Mouse (Mus musculus): ENCODE results near the gene Dtx2. TPM values are rescaled to one million over a fixed set of nuclear protein-coding genes. Genes with fewer than 3 reads are reported as not detected.

The Dtx2 gene
- polyA plus RNA-seq, 1 experiment from 2014 or later: 20.7 TPM

GRCm38 (mm10) chr5:136051231-136052085 is 56.9 kb downstream of the Dtx2 start:
- no peak overlapping the region for H3K4me2 ChIP-seq (replicated peaks; ENCODE audit: low read depth, low read length)

GRCm38 (mm10) chr5:136052861-136053655 is 58.5 kb downstream of the Dtx2 start:
- 83% methylated on average over 8 of the region's 8 CpGs for WGBS
- Histone ChIP-seq H3K9me3 (ENCODE audit: control insufficient read depth, low read depth, low read length) (no peaks in the 10 kb centered on the region), H3K27ac (ENCODE audit: low read length) (no peak overlapping the region)

More at GRCm38 (mm10) chr5:136051231-136052085, 56.9 kb downstream of the Dtx2 start:
- 8% methylated on average over 10 of the region's 10 CpGs for WGBS
- Histone ChIP-seq H3K9me3 (ENCODE audit: control insufficient read depth, low read depth, low read length) (no peaks in the 10 kb centered on the region), H3K9ac (replicated peaks; ENCODE audit: low read depth, low read length) (no peak overlapping the region), H3K27ac (ENCODE audit: low read length) (peak overlapping the region; percentile 85), H3K36me3 (ENCODE audit: control insufficient read depth, insufficient read depth, low read length) (no peaks in the 10 kb centered on the region), H3K4me3 (ENCODE audit: low read depth, low read length) (no peak overlapping the region), H3K27me3 (ENCODE audit: control insufficient read depth, insufficient read depth, low read length) (no peaks in the 10 kb centered on the region), H3K4me1 (ENCODE audit: control insufficient read depth, insufficient read depth, low read length) (peaks cover 11% of the 10 kb centered on the region)
- ATAC-seq (ENCODE audit: insufficient number of reproducible peaks, insufficient read depth, low FRiP score, low read depth): peak; percentile 86

GRCm38 (mm10) chr5:136054301-136055077 is 59.9 kb downstream of the Dtx2 start, which contains the start of gene Upk3bl:
TSS of gene Upk3bl (plus strand) at chr5:136054492.
- no peak within 1 kb of the TSS for H3K27ac ChIP-seq (ENCODE audit: low read length)
- H3K4me2 ChIP-seq (replicated peaks; ENCODE audit: low read depth, low read length): no peak within 1 kb of the TSS
- H3K4me3 ChIP-seq (ENCODE audit: low read depth, low read length): no peak within 1 kb of the TSS
- H3K27me3 ChIP-seq (ENCODE audit: control insufficient read depth, insufficient read depth, low read length): no peaks in the 10 kb centered on the region
- H3K9me3 ChIP-seq (ENCODE audit: control insufficient read depth, low read depth, low read length): no peaks in the 10 kb centered on the region
- H3K36me3 ChIP-seq (ENCODE audit: control insufficient read depth, insufficient read depth, low read length): no peaks in the 10 kb centered on the region
- peaks cover 20% of the 10 kb centered on the region for H3K4me1 ChIP-seq (ENCODE audit: control insufficient read depth, insufficient read depth, low read length)
- no peak for ATAC-seq (ENCODE audit: insufficient number of reproducible peaks, insufficient read depth, low FRiP score, low read depth)
- H3K9ac ChIP-seq (replicated peaks; ENCODE audit: low read depth, low read length): no peak within 1 kb of the TSS
- WGBS: 80% methylated on average over 11 of the region's 11 CpGs

More at GRCm38 (mm10) chr5:136052861-136053655, 58.5 kb downstream of the Dtx2 start:
- H3K4me3 ChIP-seq (ENCODE audit: low read depth, low read length): no peak overlapping the region
- H3K4me2 ChIP-seq (replicated peaks; ENCODE audit: low read depth, low read length): no peak overlapping the region
- peaks cover 20% of the 10 kb centered on the region for H3K4me1 ChIP-seq (ENCODE audit: control insufficient read depth, insufficient read depth, low read length)
- no peak for ATAC-seq (ENCODE audit: insufficient number of reproducible peaks, insufficient read depth, low FRiP score, low read depth)
- H3K36me3 ChIP-seq (ENCODE audit: control insufficient read depth, insufficient read depth, low read length): no peaks in the 10 kb centered on the region
- no peaks in the 10 kb centered on the region for H3K27me3 ChIP-seq (ENCODE audit: control insufficient read depth, insufficient read depth, low read length)
- no peak overlapping the region for H3K9ac ChIP-seq (replicated peaks; ENCODE audit: low read depth, low read length)

DNA sequence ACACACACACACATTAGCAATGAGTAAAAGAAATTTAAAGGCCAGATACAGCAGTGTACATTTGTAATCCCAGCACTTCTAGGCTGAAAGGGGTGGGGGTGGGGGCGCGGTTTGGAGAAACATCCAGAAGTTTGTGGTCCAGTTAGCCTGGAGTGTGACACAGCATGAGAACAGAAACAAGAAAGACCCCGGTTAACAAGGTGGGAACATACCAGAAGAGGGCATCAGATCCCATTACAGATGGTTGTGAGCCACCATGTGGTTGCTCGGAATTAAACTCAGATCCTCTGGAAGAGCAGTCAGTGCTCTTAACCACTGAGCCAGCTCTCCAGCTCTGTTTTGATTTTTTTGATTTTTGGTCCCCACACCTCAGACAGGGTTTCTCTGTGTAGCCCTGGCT is 61.5 kb downstream of the Dtx2 start:
- H3K9ac ChIP-seq (replicated peaks; ENCODE audit: low read depth, low read length): no peak overlapping the region
- no peak overlapping the region for H3K4me2 ChIP-seq (replicated peaks; ENCODE audit: low read depth, low read length)
- peaks cover 20% of the 10 kb centered on the region for H3K4me1 ChIP-seq (ENCODE audit: control insufficient read depth, insufficient read depth, low read length)
- WGBS: 46% methylated on average over 4 of the region's 4 CpGs
- no peak for ATAC-seq (ENCODE audit: insufficient number of reproducible peaks, insufficient read depth, low FRiP score, low read depth)
- no peaks in the 10 kb centered on the region for H3K36me3 ChIP-seq (ENCODE audit: control insufficient read depth, insufficient read depth, low read length)
- H3K4me3 ChIP-seq (ENCODE audit: low read depth, low read length): no peak overlapping the region
- H3K27me3 ChIP-seq (ENCODE audit: control insufficient read depth, insufficient read depth, low read length): no peaks in the 10 kb centered on the region
- H3K27ac ChIP-seq (ENCODE audit: low read length): no peak overlapping the region
- no peaks in the 10 kb centered on the region for H3K9me3 ChIP-seq (ENCODE audit: control insufficient read depth, low read depth, low read length)

DNA sequence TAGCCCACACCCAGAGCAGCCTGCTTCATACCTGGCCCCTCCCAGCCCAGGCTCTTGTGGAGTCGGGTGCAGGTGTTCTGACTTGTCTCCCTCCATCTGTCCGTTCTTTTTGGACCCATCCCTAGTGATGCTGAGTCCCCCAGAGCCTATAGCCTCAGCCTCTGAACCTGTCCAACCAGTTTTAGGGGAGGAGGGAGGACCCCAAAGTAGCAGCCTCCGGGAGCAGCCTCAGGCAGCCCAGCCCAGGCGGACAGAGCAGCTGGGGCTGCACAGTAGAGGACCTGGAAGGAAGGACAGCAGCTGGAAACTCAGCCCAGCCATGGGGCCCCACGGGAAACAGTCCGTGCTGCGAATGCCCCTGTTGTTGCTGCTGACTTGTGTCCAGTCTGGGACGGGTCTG is 62.5 kb downstream of the Dtx2 start:
- Histone ChIP-seq H3K9ac (replicated peaks; ENCODE audit: low read depth, low read length) (no peak overlapping the region), H3K9me3 (ENCODE audit: control insufficient read depth, low read depth, low read length) (no peaks in the 10 kb centered on the region), H3K27ac (ENCODE audit: low read length) (no peak overlapping the region), H3K36me3 (ENCODE audit: control insufficient read depth, insufficient read depth, low read length) (no peaks in the 10 kb centered on the region), H3K4me1 (ENCODE audit: control insufficient read depth, insufficient read depth, low read length) (peaks cover 11% of the 10 kb centered on the region), H3K4me2 (replicated peaks; ENCODE audit: low read depth, low read length) (no peak overlapping the region), H3K4me3 (ENCODE audit: low read depth, low read length) (no peak overlapping the region), H3K27me3 (ENCODE audit: control insufficient read depth, insufficient read depth, low read length) (no peaks in the 10 kb centered on the region)
- WGBS: 8% methylated on average over 8 of the region's 8 CpGs
- ATAC-seq (ENCODE audit: insufficient number of reproducible peaks, insufficient read depth, low FRiP score, low read depth): peak; percentile 60

- Histone ChIP-seq H3K9me3 (ENCODE audit: control insufficient read depth, low read depth, low read length) (no peaks in the 10 kb centered on the region), H3K27me3 (ENCODE audit: control insufficient read depth, insufficient read depth, low read length) (no peaks in the 10 kb centered on the region), H3K4me1 (ENCODE audit: control insufficient read depth, insufficient read depth, low read length) (peaks cover 9% of the 10 kb centered on the region; the same call in 1 of the 2 replicates), H3K27ac (ENCODE audit: low read length) (no peak overlapping the region), H3K4me3 (ENCODE audit: low read depth, low read length) (no peak overlapping the region), H3K36me3 (ENCODE audit: control insufficient read depth, insufficient read depth, low read length) (no peaks in the 10 kb centered on the region), H3K4me2 (replicated peaks; ENCODE audit: low read depth, low read length) (no peak overlapping the region), H3K9ac (replicated peaks; ENCODE audit: low read depth, low read length) (no peak overlapping the region)
- 9% methylated on average over 12 of the region's 12 CpGs for WGBS
- no peak for ATAC-seq (ENCODE audit: insufficient number of reproducible peaks, insufficient read depth, low FRiP score, low read depth)
Measured at GRCm38 (mm10) chr5:136061567-136061966, 67.0 kb downstream of the Dtx2 start.

DNA sequence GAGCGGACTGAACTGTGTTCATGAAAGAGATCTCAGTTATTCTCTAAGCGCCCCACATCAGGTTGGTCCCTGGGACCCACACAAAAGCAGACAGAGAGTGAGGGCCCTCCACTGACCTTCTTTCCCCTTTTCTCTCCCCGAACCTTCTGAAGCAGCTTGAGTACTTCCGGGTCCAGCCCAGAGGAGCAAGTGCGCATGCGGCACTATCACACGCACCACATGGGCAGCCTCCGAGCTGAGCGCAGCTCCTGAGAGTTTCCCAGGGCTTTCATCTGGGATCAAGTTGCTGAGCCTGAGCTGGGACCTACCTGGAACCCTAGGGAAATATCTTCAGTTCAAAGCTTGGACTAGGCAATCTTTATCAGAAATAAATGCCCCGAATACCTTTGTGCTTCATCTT is 69.3 kb downstream of the Dtx2 start:
- H3K4me2 ChIP-seq (replicated peaks; ENCODE audit: low read depth, low read length): no peak overlapping the region
- no peak overlapping the region for H3K9ac ChIP-seq (replicated peaks; ENCODE audit: low read depth, low read length)
- no peak for ATAC-seq (ENCODE audit: insufficient number of reproducible peaks, insufficient read depth, low FRiP score, low read depth)
- no peaks in the 10 kb centered on the region for H3K27me3 ChIP-seq (ENCODE audit: control insufficient read depth, insufficient read depth, low read length)
- H3K27ac ChIP-seq (ENCODE audit: low read length): no peak overlapping the region
- H3K9me3 ChIP-seq (ENCODE audit: control insufficient read depth, low read depth, low read length): no peaks in the 10 kb centered on the region
- no peak overlapping the region for H3K4me3 ChIP-seq (ENCODE audit: low read depth, low read length)
- no peaks in the 10 kb centered on the region for H3K36me3 ChIP-seq (ENCODE audit: control insufficient read depth, insufficient read depth, low read length)
- 89% methylated on average over 10 of the region's 10 CpGs for WGBS
- H3K4me1 ChIP-seq (ENCODE audit: control insufficient read depth, insufficient read depth, low read length): no peaks in the 10 kb centered on the region
